Mouse (Mus musculus): ENCODE results near the gene Cacna1a.

- TF ChIP-seq CTCF (IDR thresholded peaks at IDR 0.05; ENCODE audit: extremely low read depth, insufficient read depth, low read length) = no peak
- TF ChIP-seq POLR2A (IDR thresholded peaks at IDR 0.05; ENCODE audit: extremely low read depth, insufficient read depth, low read length) = no peak
These were observed 148.7 kb downstream of the Cacna1a start for GRCm38 (mm10) chr8:84536917-84537316.

Data from cortical plate, adult 2 months (tissue).